Mouse (Mus musculus) C2C12 (cell line): ENCODE data around the gene Bcl2l1.

Experiments
- CTCF ChIP-seq: IDR thresholded peaks from one replicate; pipeline ENCODE4 v1.5.1; 2011; ENCODE audit not compliant: control insufficient read depth, insufficient read depth, insufficient read length
- MAX ChIP-seq: IDR thresholded peaks from one replicate; pipeline ENCODE4 v1.6.1; 2011; ENCODE audit warnings: mild to moderate bottlenecking, control low read depth
- MYOD1 ChIP-seq: IDR thresholded peaks from one replicate; pipeline ENCODE4 v1.6.1; 2011; ENCODE audit warnings: low read depth; ENCODE audit not compliant: control insufficient read depth, insufficient read length
- MYOG ChIP-seq: IDR thresholded peaks from one replicate; pipeline ENCODE4 v1.6.1; 2011; ENCODE audit not compliant: control insufficient read depth, insufficient read length; ENCODE audit errors: extremely low read depth
- USF1 ChIP-seq: IDR thresholded peaks from one replicate; pipeline ENCODE4 v1.6.1; 2011; ENCODE audit warnings: low read depth, mild to moderate bottlenecking, control low read depth, moderate library complexity

GRCm38 (mm10) chr2:152823770-152824169 is 7.8 kb downstream of the Bcl2l1 start:
- TF ChIP-seq CTCF (no peak), MYOD1 (no peak), MYOG (no peak), MAX (no peak), USF1 (no peak)
